Mouse (Mus musculus): ENCODE results near the gene Gtpbp2.
A peak's percentile ranks its signal among the peaks of the same experiment; 100 is the strongest.

Gtpbp2 gene

GRCm38 (mm10) chr17:46160686-46161085 is at the start of gene Gtpbp2:
Gene Gtpbp2, plus strand, starts transcription at chr17:46161032.
- DNase-seq = peak; percentile 93

- DNase-seq = peak; percentile 58
Measured at GRCm38 (mm10) chr17:46115489-46115888, 45.3 kb upstream of the Gtpbp2 start.

GRCm38 (mm10) chr17:46116138-46116537 is 44.7 kb upstream of the Gtpbp2 start:
- no peak for DNase-seq

- DNase-seq = no peak
Measured at GRCm38 (mm10) chr17:46116881-46117280, 44.0 kb upstream of the Gtpbp2 start.

- DNase-seq = no peak
Measured at GRCm38 (mm10) chr17:46117623-46118422, 43.0 kb upstream of the Gtpbp2 start.

- DNase-seq = no peak
Measured at GRCm38 (mm10) chr17:46118423-46118850, 42.4 kb upstream of the Gtpbp2 start.

- no peak for DNase-seq
Measured at GRCm38 (mm10) chr17:46119641-46120040, 41.2 kb upstream of the Gtpbp2 start.

GRCm38 (mm10) chr17:46122791-46123190 is 38.0 kb upstream of the Gtpbp2 start:
- DNase-seq = no peak

- no peak for DNase-seq
Measured at GRCm38 (mm10) chr17:46123285-46123684, 37.5 kb upstream of the Gtpbp2 start.

- no peak for DNase-seq
Measured at GRCm38 (mm10) chr17:46123953-46124700, 36.7 kb upstream of the Gtpbp2 start.

GRCm38 (mm10) chr17:46126608-46127007 is 34.2 kb upstream of the Gtpbp2 start:
- DNase-seq = peak; percentile 76

- no peak for DNase-seq
Measured at GRCm38 (mm10) chr17:46127814-46128493, 32.9 kb upstream of the Gtpbp2 start.

- DNase-seq = peak; percentile 54
Measured at GRCm38 (mm10) chr17:46129741-46130498, 30.9 kb upstream of the Gtpbp2 start.

- peak; percentile 87 for DNase-seq
Measured at GRCm38 (mm10) chr17:46132058-46132718, 28.6 kb upstream of the Gtpbp2 start.

- DNase-seq = no peak
Measured at GRCm38 (mm10) chr17:46132862-46133261, 28.0 kb upstream of the Gtpbp2 start.

- DNase-seq = no peak
Measured at GRCm38 (mm10) chr17:46138563-46139236, 22.1 kb upstream of the Gtpbp2 start.

- DNase-seq = no peak
Measured at GRCm38 (mm10) chr17:46139872-46140271, 21.0 kb upstream of the Gtpbp2 start.

GRCm38 (mm10) chr17:46143578-46144423 is 17.0 kb upstream of the Gtpbp2 start, which contains the start of gene Rsph9:
Gene Rsph9, minus strand, starts transcription at chr17:46144216.
- peak; percentile 86 for DNase-seq

GRCm38 (mm10) chr17:46152847-46153782 is 7.7 kb upstream of the Gtpbp2 start, which contains the start of gene Mad2l1bp:
Gene Mad2l1bp, minus strand, starts transcription at chr17:46153553.
- peak; percentile 91 for DNase-seq

Measured in lung, postnatal 14 days (tissue).